ENCODE assay signal across 7 mouse cellular contexts in genomic region chrX:71647958-71648357, GRCm38 (mm10). TPM values are rescaled to one million over a fixed set of nuclear protein-coding genes. Genes with fewer than 3 reads are reported as not detected.
DNase-seq lines count a peak whose midpoint lies in the region; ATAC-seq and TF ChIP-seq lines count a peak whose summit lies in the region.

No protein-coding gene starts in this region.

- no peak for TF ChIP-seq EP300 in CH12.LX (IDR thresholded peaks at IDR 0.05; ENCODE audit: low read length)

- TF ChIP-seq CTCF in CH12.LX (conservative IDR thresholded peaks at IDR 0.05 in 1 of 2, IDR thresholded peaks at IDR 0.05 in 1 of 2; ENCODE audit: low read depth in 2 of 2, low read length in 2 of 2), result peak; percentile 42 to 74; a peak in 3 of 4 replicates

- DNase-seq in 416B (ENCODE audit: low read depth) (peak; percentile 47), CH12.LX (ENCODE audit: extremely low read depth) (peak; percentile 41)
- peak; percentile 12 for DNase-seq in c-Kit-positive CD71-negative TER-119-negative erythroid progenitor cells, embryonic 14.5 days (ENCODE audit: low read depth)
- peak; percentile 66 for DNase-seq in kidney, postnatal 10 days
- DNase-seq in lung, adult 18-20 months, result peak; percentile 9 to 38
- peak; percentile 36 for DNase-seq in retina, postnatal 7 days (ENCODE audit: low read depth, low spot score)

- H3K9me3 ChIP-seq in CH12.LX (replicated peaks; ENCODE audit: low read length), result no peaks in the 10 kb centered on the region
- no peaks in the 10 kb centered on the region for H3K9me3 ChIP-seq in forebrain, embryonic 16.5 days (ENCODE audit: control insufficient read depth, low read length)

- H3K9ac ChIP-seq in CH12.LX (ENCODE audit: insufficient read depth, low read depth), result no peak overlapping the region
- no peak overlapping the region for H3K9ac ChIP-seq in forebrain, embryonic 16.5 days (replicated peaks; ENCODE audit: low read depth, low read length)

- no peaks in the 10 kb centered on the region for H3K36me3 ChIP-seq in CH12.LX (replicated peaks in 1 of 2; ENCODE audit: control insufficient read depth in 1 of 2, insufficient read depth in 1 of 2, low read length in 1 of 2)
- H3K36me3 ChIP-seq in forebrain, embryonic 16.5 days (ENCODE audit: control insufficient read depth, insufficient read depth), result no peaks in the 10 kb centered on the region

- H3K4me3 ChIP-seq in CH12.LX (replicated peaks in 1 of 3; ENCODE audit: low read depth in 2 of 3, low read length in 2 of 3, poor library complexity in 1 of 3), result no peak overlapping the region
- H3K4me3 ChIP-seq in forebrain, embryonic 16.5 days (replicated peaks; ENCODE audit: low read length), result no peak overlapping the region

- no peak overlapping the region for H3K27ac ChIP-seq in CH12.LX (ENCODE audit: insufficient read depth, low read depth)
- no peak overlapping the region for H3K27ac ChIP-seq in forebrain, embryonic 16.5 days (ENCODE audit: low read length)

- peak; percentile 80 for TF ChIP-seq RAD21 in CH12.LX (IDR thresholded peaks at IDR 0.05; ENCODE audit: low read depth, low read length)

- ATAC-seq in forebrain, embryonic 16.5 days, result peak; percentile 41

- no peaks in the 10 kb centered on the region for H3K27me3 ChIP-seq in CH12.LX (replicated peaks)
- no peaks in the 10 kb centered on the region for H3K27me3 ChIP-seq in forebrain, embryonic 16.5 days (replicated peaks; ENCODE audit: control insufficient read depth, insufficient read depth, low read length)

- in situ Hi-C loops in CH12.LX (cut with MboI; ENCODE audit: low pct_ligation_motif_present, low pct_unique_long_range_greater_than_20kb, low sequenced_read_pairs), result no loop called here

- dilution Hi-C loops in CH12.LX (cut with MboI; ENCODE audit: extremely low pct_ligation_motif_present, extremely low pct_unique_long_range_greater_than_20kb, low sequenced_read_pairs), result no loop called here

- no peaks in the 10 kb centered on the region for H3K79me2 ChIP-seq in CH12.LX (replicated peaks; ENCODE audit: control insufficient read depth, extremely low read depth, insufficient read depth, poor library complexity, severe bottlenecking)

- TF ChIP-seq POLR2A in CH12.LX (IDR thresholded peaks at IDR 0.05; ENCODE audit: low read depth, low read length), result no peak

- H3K4me2 ChIP-seq in CH12.LX (ENCODE audit: insufficient read depth, low read depth, poor library complexity, severe bottlenecking), result no peak overlapping the region
- no peak overlapping the region for H3K4me2 ChIP-seq in forebrain, embryonic 16.5 days (ENCODE audit: low read length)

- 2% methylated on average over 6 of the region's 6 CpGs for WGBS in forebrain, embryonic 16.5 days

- H3K4me1 ChIP-seq in CH12.LX (ENCODE audit: control insufficient read depth in 1 of 2, insufficient read depth in 2 of 2), result no peaks in the 10 kb centered on the region
- peaks cover 3% of the 10 kb centered on the region; the same call in 1 of the 2 replicates for H3K4me1 ChIP-seq in forebrain, embryonic 16.5 days (replicated peaks; ENCODE audit: control insufficient read depth, insufficient read depth, low read length)

TF ChIP-seq in CH12.LX, 34 proteins besides CTCF, POLR2A, EP300 and RAD21:
- peak; percentile 62 for TF ChIP-seq SMC3 (IDR thresholded peaks at IDR 0.05; ENCODE audit: low read depth, low read length)
- TF ChIP-seq MXI1 (IDR thresholded peaks at IDR 0.05; ENCODE audit: low read depth, low read length), result no peak

RNA-seq across cellular contexts. Expression of gene Gpr50, which starts 15.5 kb away (rescaled TPM):
- total RNA-seq in CH12.LX (2012; rRNA removed) (not detected in 2 replicates), CH12.LX (2014; rRNA removed) (not detected in 2 replicates)
- polyA plus RNA-seq in CH12.LX (2012; ENCODE audit: insufficient read length, low read depth), result not detected in 2 replicates
- polyA plus RNA-seq in forebrain, embryonic 16.5 days (2015; fragmentation: Nextera tagmentation; extraction: Ambion mirVana), result 0.63 and 4.1 TPM in 2 replicates

Comparison
In these comparisons a context has a peak if more than half of its experiments do, and no peak if none do; other contexts are left out.
1. DNase-seq: peak in every context shown above with its lines; median percentile 66 in kidney, postnatal 10 days; 47 in 416B; 41 in CH12.LX; 36 in retina, postnatal 7 days; 24 in lung, adult 18-20 months; 12 in c-Kit-positive CD71-negative TER-119-negative erythroid progenitor cells, embryonic 14.5 days.